Mouse (Mus musculus) E14TG2a.4 (cell line): Measurements from ENCODE around the gene Rps6kc1.

Experiments
- CTCF ChIP-seq: conservative IDR thresholded peaks from 2 replicates; pipeline ENCODE4 v1.5.1; 2014; ENCODE audit warnings: low read length
- NANOG ChIP-seq: IDR thresholded peaks from 2 replicates; pipeline ENCODE4 v1.6.1; 2014; ENCODE audit warnings: borderline replicate concordance, low read length, mixed read lengths
- POU5F1 ChIP-seq: IDR thresholded peaks from 2 replicates; pipeline ENCODE4 v1.6.1; 2014; ENCODE audit warnings: low read length, borderline replicate concordance

DNA sequence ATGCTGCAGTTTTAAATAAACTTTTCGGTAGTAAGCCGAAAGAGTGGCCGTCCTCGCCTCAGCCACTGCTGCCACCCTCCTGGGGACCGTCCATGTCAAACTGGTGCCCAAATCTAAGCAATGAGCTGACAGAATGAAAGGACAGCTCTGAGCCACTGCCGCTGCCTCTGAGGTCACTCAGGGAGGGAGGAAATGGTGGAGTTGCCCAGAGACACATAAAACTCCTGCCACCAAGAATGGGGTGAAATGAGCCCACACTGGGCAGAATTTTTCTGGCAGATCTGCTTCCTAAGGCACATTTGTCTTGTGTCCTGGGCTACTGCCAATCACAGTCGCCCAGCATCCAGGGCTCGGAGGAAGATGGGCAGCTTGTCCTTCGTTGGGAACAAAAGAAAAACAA, 255.5 kb downstream of the Rps6kc1 start:
- no peak for TF ChIP-seq CTCF
- TF ChIP-seq POU5F1: no peak
- TF ChIP-seq NANOG: no peak
